Mouse (Mus musculus) gastrocnemius, postnatal 36 days (tissue): ENCODE data around the gene Sytl3. TPM values are rescaled to one million over a fixed set of nuclear protein-coding genes. Genes with fewer than 3 reads are reported as not detected.
"Not testable (repeated sequence)": the region's sequence is repeated elsewhere in the genome, so short reads cannot be mapped to it uniquely, and the experiment has no call there.

Source experiments
- DNase-seq, 2 experiments: peaks; one replicate each; pipeline ENCODE4 v3.0.0; 2022
- intact Hi-C: fragments of 180-260 bp; cut with DNase I; formaldehyde crosslinking; loops from one replicate; pipeline ENCODE4 v1.15.1; 2025
- total RNA-seq, 2 experiments: library from RNA; stranded (reverse); gene quantifications; 2 replicates each; pipeline ENCODE4 v1.2.3; 2021

The Sytl3 gene
- total RNA-seq, 2 experiments from 2014 or later: 0.69 to 1.6 TPM

DNA sequence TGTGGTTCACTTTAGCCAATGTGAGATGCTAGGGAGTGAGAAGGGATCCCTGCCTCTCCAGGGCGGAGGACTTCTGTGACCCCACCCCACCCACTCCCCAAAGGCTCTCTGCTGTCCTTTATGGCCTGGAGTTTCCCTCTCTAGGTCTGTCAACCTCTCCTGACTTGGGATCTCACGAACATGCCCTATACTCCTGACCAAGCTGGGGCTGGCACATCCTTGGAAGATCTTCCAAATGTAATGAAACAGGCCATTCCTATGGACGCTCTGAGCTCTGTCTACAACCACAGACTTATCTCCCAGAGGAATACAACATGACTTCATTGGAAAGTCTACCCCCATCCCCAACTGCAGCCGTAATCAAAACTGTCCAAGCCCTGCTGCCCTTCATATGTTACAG lies 14.2 kb upstream of the Sytl3 start:
- DNase-seq, intact Hi-C loops: not testable (repeated sequence)

DNA sequence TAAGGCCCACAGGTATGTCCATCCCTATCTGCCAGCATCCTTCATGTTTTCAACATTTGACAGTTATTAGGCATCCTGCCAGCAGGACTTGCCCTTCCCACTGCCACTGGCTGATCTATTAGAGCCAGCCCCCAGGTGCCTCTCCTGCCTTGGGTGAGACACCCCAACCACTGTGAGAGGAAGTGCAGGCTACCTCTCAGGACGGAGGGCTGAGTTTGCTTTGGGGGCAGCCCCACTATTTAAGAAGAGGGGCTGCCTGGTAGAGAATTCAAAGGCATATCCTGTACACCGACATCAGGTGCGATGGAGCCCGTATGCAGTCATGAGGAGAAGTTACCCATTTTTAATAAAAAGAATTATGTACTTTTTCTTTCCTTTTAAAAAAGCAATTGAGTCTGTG lies 13.2 kb upstream of the Sytl3 start:
- intact Hi-C loops, DNase-seq: not testable (repeated sequence)

DNA sequence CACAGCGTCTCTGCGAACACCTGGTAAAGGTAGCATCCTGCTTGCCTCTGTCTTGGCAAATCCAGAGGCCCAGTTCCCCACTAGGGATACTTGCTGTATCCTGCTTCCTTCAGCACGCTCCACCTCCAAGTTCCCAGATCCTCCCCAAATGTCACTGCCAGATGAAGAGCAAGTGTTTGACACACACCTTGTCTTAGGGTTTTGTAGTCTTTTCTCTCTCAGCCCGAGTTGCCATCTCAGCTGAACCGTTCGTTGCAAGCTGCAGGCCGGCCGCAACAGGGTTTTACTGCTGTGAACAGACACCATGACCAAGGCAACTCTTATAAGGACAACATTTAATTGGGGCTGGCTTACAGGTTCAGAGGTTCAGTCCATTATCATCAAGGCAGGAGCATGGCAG lies 12.1 kb upstream of the Sytl3 start:
- intact Hi-C loops, DNase-seq: not testable (repeated sequence)

DNA sequence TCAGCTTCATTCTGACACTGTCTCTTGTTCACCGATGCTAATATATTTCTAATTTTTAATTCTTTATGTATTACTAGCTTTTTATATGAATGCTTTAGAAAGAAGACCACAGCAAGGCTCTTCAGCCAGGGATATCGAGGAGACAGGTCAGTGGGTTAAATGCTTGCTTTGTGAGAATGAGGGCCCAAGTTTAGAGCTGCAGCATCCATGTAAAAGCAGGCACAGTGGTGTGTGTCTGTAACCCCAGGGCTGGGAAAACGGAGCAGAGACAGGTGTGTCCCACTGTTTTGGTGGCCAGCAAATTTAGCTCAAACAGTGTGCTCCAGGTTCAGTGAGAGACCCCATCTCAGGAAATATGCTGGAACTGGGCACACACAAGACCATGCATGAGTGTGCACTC lies 11.4 kb upstream of the Sytl3 start:
- DNase-seq, intact Hi-C loops: not testable (repeated sequence)

- intact Hi-C loops, DNase-seq: not testable (repeated sequence)
Observed at GRCm38 (mm10) chr17:6650904-6651565, 7.9 kb upstream of the Sytl3 start.

DNA sequence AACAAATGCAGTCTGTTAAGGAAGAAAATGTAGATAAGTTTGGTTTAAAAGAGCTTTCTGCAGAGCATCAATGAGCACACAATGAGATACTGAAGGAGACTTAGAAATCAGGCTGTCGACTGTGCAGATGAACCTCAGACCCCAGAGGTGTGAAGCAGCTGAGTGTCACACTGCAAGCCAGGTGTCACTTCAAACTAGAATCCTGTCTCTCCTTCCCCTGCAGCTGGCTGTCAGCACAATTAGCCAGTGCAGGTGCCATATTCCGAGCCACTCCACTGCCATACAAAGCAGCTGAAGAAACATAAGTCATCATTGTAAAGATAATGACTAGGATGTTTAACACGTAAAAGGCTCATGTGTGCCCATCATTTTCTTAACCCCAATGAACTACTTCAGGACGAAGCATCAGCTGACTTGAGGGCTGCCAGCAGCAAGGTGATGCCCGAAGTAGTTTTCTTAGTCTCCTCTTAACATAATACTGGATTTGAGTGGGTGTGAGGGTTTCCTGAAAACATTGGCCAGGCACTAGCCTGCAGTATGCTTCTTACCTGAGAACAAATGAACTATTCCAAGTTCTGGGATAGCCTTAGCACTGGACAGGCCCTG lies 5.4 kb upstream of the Sytl3 start:
- DNase-seq, intact Hi-C loops: not testable (repeated sequence)

GRCm38 (mm10) chr17:6655087-6655511 lies 3.8 kb upstream of the Sytl3 start:
- peak; percentile 36 to 42 for DNase-seq
- intact Hi-C loops: not testable (repeated sequence)

- peak; percentile 42 to 65 for DNase-seq
- intact Hi-C loops: not testable (repeated sequence)
Observed at GRCm38 (mm10) chr17:6655567-6656281, 3.2 kb upstream of the Sytl3 start, which contains the start of gene Dynlt1f. Dynlt1f (minus strand) TSS chr17:6655900.

DNA sequence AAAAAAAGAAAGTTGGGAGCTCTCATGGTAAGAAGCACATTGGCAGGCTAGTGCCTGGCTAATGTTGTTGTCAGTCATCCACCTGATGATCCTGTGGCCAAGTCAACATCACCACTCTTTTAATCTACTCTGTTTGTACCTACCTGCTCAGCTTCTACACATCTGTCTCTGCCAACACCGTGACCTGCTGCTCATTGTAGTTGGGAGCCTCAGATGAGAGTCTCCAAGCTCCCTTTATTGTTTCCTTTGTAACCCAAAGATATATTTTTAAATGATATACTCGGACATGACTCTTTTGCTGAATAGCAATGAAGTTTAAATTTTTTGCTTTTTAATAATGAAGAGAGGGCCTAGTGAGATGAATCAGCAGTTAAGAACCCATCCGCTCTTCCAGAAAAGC lies 2.4 kb upstream of the Sytl3 start:
- DNase-seq, intact Hi-C loops: not testable (repeated sequence)

DNA sequence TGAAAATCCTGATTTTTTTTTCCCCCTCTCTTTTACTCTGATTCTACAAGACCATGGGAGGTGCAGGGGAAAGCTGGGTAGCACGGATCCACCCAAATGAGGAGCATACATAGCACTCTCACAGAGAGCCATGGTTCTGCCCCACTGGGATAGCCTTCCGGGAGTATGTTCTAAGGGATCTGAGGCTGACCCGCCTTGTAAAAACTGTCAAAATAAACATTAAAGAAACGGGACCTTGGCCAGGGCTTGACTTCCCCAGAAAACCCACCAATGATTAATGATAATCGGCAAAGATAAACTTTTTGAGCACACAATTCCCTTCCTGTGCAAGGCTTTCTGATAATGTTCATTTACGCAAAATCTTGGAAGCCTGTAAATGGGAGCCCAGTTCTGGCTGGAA lies 1.7 kb downstream of the Sytl3 start:
- DNase-seq, intact Hi-C loops: not testable (repeated sequence)

DNA sequence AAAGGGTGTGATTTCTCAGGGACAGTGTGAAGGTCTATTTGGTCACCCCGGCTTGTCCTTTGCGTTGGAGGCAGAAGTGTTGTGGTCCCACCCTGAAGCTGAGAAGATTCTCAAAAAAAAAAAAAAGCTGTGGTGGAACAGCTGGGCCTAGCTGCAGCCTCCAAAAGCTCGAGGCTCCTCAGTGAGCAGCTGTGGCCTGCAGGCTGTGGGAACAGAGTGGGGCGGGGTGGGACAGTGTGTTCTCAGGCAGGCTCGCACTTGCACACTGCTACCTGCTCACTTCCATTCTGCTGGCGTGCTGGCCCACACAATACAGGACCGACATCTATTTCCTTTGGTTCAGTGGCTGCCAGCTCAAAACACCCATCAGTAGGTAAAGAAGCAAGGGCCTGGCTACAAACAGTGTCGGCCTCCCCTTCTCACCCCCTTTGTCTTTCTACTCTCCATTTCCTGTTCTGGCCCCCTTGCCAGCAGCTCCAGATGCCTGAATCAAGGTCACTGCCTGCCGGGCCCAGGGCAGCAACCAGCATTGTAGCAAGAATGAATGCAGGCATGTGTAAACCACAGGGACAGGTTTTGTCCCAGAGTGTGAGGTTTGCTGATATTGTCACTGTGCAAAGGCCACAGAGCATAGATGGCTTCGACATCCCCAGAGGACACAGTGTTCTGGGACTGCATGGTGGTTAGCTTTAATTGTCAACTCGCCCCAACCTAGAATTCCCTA lies 2.4 kb downstream of the Sytl3 start:
- intact Hi-C loops, DNase-seq: not testable (repeated sequence)

DNA sequence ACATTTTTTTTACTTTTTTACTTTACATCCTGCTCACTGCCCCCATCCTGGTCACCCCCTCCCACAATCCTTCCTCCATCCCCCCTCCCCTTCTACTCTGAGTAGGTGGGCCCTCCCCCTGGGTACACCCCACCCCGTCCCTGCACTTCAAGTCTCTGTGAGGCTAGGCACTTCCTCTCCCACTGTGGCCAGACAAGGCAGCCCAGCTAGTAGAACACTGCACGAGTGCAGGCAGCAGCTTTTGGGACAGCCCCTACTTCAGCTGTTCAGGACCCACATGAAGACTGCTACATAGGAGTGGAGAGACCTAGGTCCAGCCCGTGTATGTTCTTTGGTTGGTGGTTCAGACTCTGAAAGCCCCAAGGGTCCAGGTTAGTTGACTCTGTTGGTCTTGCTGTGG lies 3.9 kb downstream of the Sytl3 start:
- DNase-seq, intact Hi-C loops: not testable (repeated sequence)

DNA sequence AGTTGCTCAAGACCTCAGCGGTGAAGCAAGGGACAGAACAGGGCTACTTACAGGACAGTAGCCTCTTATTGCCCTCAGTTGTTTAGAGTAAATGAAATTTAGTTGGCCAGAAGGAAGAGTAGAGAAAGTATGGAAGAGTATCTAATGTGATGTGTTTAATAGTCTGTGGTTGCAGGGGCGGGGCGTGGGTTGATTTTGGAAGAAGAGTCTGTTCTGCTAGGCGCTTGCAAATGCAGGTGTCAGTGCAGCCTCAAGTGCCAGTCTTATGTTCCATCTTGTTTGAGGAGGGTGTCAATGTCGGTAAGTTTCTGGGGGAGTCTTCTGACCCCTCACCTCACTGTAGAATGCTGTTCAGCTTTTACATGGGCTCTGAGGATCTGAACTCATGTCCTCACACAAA lies 6.5 kb downstream of the Sytl3 start:
- intact Hi-C loops, DNase-seq: not testable (repeated sequence)

GRCm38 (mm10) chr17:6668522-6668921 lies 9.6 kb downstream of the Sytl3 start:
- DNase-seq, intact Hi-C loops: not testable (repeated sequence)

GRCm38 (mm10) chr17:6674297-6674696 lies 15.4 kb downstream of the Sytl3 start:
- DNase-seq, intact Hi-C loops: not testable (repeated sequence)

DNA sequence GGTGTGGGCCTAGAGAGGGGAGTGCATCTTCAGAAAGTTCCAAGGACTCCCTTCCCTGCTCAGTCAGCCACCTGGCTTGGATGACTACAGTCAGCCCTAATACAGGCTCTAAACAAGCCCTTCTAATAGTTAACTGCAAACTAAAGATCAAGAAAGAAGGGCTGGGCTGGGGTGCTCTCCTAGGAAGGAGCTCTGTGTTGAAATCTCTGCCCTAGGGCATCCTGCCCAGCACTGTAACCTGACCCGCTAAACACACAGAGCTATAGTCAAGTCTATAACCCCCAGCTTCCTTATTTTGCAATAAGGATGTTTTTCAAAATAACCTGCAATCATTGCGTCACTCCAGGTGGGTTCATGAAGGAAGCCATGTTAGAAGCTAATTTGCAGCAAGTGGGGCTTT lies 19.2 kb downstream of the Sytl3 start:
- intact Hi-C loops, DNase-seq: not testable (repeated sequence)

DNA sequence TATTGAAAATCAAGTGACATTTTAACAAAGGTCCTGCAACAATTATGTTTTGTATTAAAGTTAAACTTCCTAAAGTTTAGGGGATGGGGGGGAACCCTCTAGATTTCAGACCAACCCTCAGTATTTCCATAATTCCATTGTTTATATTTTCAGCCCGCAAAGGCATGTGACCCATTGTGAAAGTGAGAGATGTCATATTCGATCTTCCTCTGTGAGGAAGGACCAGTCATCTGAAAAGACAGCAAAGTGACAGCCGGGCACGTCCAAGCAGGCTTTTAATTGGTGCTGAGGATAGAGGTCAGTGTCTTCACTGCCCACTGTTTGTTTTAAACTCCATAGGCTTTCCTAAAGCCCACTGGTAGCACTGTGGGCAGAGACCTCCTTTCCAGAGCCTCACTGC lies 22.8 kb downstream of the Sytl3 start:
- DNase-seq, intact Hi-C loops: not testable (repeated sequence)

- intact Hi-C loops, DNase-seq: not testable (repeated sequence)
Observed at GRCm38 (mm10) chr17:6683702-6684101, 24.8 kb downstream of the Sytl3 start.

DNA sequence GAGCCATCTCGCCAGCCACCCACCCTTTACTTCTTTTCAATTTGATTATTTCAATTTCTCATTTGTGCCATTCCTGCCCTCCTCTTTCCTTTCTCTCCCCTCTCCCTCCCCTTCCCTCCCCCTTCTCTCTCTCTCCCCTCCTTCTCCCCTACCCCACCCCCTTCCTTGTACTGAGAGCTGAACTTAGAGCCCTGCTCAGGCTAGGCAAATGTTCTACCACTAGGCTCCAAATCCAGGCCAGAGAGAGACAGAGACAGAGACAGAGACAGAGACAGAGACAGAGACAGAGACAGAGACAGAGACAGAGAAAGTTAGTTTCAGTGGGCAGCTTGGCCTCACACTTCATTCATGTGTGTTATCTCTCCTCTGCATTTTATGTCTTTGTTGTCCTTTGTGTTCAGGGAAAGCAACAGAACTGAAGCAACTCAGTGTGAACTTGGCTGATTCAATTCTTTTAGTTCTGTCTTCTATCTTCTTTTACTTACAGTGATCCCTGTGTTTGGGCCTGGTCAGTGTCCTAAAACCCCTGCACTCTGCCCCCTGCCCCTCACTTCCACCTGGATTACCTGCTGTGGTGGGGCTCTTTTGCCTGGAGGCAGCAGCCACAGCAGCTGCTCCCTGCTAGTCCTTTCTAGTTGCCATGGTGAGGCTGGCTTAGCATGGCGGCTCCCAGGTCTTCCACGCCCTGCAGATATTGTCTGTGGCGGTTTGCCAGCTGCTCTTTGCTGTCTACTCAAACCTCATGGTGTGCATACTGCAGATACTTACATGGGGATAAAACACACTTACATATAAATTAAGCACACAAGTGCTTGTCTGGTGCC lies 25.8 kb downstream of the Sytl3 start:
- intact Hi-C loops, DNase-seq: not testable (repeated sequence)
